Mouse (Mus musculus) hindbrain, postnatal 0 days (tissue): ENCODE results near the gene Nppa. TPM values are rescaled to one million over a fixed set of nuclear protein-coding genes. Genes with fewer than 3 reads are reported as not detected.
A peak's percentile ranks its signal among the peaks of the same experiment; 100 is the strongest.

Source experiments
- ATAC-seq: fragments of 200-750 bp; cut with Nextera tagmentation; 2 replicates; pipeline ENCODE4 v1.8.0; 2017; ENCODE audit warnings: mild to moderate bottlenecking, moderate TSS enrichment, moderate library complexity
- DNase-seq: peaks from one replicate; pipeline ENCODE4 v3.0.0-alpha.2; 2015; ENCODE audit warnings: low spot score
- H3K27ac ChIP-seq: fragments of 300-500 bp; sonication (generic); 2 replicates; pipeline ENCODE4 v1.5.1; 2014; ENCODE audit warnings: mild to moderate bottlenecking
- H3K27me3 ChIP-seq: fragments of 300-500 bp; sonication (generic); 2 replicates; pipeline ENCODE4 v1.6.1; 2014; ENCODE audit warnings: low read length, mixed read lengths; ENCODE audit not compliant: insufficient read depth
- H3K36me3 ChIP-seq: fragments of 300-500 bp; sonication (generic); 2 replicates; pipeline ENCODE4 v1.6.1; 2014; ENCODE audit warnings: low read length, mixed read lengths; ENCODE audit not compliant: insufficient read depth
- H3K4me1 ChIP-seq: fragments of 300-500 bp; sonication (generic); 2 replicates; pipeline ENCODE4 v1.6.1; 2014; ENCODE audit warnings: antibody characterized with exemption, low read length, mixed read lengths; ENCODE audit not compliant: insufficient read depth
- H3K4me2 ChIP-seq: fragments of 300-500 bp; sonication (generic); 2 replicates; pipeline ENCODE4 v1.6.1; 2014; ENCODE audit warnings: low read depth, mild to moderate bottlenecking, low read length, moderate library complexity, mixed read lengths
- H3K4me3 ChIP-seq: fragments of 300-500 bp; sonication (generic); 2 replicates; pipeline ENCODE4 v1.5.1; 2014; ENCODE audit warnings: low read length
- H3K9ac ChIP-seq: fragments of 300-500 bp; sonication (generic); replicated peaks from 2 replicates; pipeline ENCODE4 v1.6.1; 2014; ENCODE audit warnings: mild to moderate bottlenecking, low read length, moderate library complexity, mixed read lengths
- H3K9me3 ChIP-seq: fragments of 300-500 bp; sonication (generic); 2 replicates; pipeline ENCODE4 v1.6.1; 2016; ENCODE audit warnings: low read length, mixed read lengths
- CTCF ChIP-seq: IDR thresholded peaks from 2 replicates; pipeline ENCODE4 v1.5.1; 2016; ENCODE audit warnings: antibody characterized with exemption, control low read depth, low read depth
- WGBS: fragments of 180-500 bp; shearing (Covaris S2); extraction: QIAGEN DNeasy Blood & Tissue Kit; methylation state at CpG from one replicate; pipeline ENCODE4 v1.1.7; 2014; 5-methylcytosine and 5-hydroxymethylcytosine counted together
- polyA plus RNA-seq: library from polyadenylated mRNA; unstranded; fragments of >200 nt; fragmentation: Nextera tagmentation; extraction: Ambion mirVana; gene quantifications from 2 replicates; pipeline ENCODE4 v1.2.1, GENCODE M21; 2015
- total RNA-seq: library from RNA; depleted of rRNA; stranded (reverse); fragments of >200 nt; gene quantifications from 2 replicates; pipeline ENCODE4 v1.2.3, GENCODE M21; 2014

Nppa gene
- total and polyA plus RNA-seq, 2 experiments from 2014 or later: 0.58 to 2.6 TPM

DNA sequence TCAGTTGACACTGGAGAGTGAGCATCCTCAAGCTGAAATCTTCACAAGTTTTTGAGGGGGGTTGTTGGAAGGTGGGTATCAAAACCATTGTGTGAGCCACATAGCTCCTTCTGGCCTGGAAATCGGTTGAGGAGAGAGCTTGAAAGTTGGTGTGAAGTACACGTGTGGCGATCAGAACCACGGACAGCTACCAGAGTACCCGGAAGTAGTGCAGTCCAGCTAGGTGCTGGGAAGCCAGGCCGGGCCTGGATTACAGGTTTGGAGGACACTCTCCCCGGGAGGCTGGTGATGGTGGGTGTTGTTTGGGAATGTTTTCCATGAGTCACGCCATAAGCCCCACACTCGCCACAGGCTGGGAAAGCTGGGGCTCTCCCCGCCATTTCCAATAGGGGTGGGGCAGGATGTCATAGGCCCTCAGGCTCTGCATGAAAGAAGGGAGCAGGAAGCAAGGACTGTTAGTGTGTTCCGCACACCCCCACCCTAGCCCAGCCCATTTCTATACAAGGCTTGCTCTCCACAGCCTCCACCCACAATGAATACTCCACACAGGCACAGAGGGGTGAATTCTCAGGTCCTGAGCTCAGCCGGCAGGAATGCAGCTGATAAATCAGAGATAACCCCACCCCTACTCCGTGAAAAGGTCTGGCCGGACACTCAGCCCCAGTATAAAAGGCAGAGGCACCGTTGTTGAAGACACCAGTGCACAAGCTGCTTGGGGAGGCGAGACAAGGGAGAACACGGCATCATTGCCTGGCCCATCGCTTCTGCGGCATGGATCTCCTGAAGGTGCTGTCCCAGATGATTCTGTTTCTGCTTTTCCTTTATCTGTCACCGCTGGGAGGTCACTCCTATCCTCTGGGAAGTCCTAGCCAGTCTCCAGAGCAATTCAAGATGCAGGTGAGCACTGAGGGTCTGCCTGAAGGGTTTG lies 15.1 kb upstream of the Nppa start, which contains the start of gene Nppb:
TSS of gene Nppb (plus strand) at position 584 of the 928 bp plus-strand sequence.
- DNase-seq (no peak), ATAC-seq (0 out of 2 replicates have a peak, but pooled peaks have one; percentile 18)
- no peak for TF ChIP-seq CTCF
- no peak within 1 kb of the TSS for H3K27ac ChIP-seq
- H3K4me3 ChIP-seq: no peak within 1 kb of the TSS
- no peaks in the 10 kb centered on the region for H3K27me3 ChIP-seq
- H3K9ac ChIP-seq: no peak within 1 kb of the TSS
- H3K36me3 ChIP-seq: no peaks in the 10 kb centered on the region
- no peaks in the 10 kb centered on the region for H3K4me1 ChIP-seq
- H3K9me3 ChIP-seq: no peaks in the 10 kb centered on the region
- no peak within 1 kb of the TSS for H3K4me2 ChIP-seq
- 42% methylated on average over 20 of the region's 20 CpGs for WGBS

DNA sequence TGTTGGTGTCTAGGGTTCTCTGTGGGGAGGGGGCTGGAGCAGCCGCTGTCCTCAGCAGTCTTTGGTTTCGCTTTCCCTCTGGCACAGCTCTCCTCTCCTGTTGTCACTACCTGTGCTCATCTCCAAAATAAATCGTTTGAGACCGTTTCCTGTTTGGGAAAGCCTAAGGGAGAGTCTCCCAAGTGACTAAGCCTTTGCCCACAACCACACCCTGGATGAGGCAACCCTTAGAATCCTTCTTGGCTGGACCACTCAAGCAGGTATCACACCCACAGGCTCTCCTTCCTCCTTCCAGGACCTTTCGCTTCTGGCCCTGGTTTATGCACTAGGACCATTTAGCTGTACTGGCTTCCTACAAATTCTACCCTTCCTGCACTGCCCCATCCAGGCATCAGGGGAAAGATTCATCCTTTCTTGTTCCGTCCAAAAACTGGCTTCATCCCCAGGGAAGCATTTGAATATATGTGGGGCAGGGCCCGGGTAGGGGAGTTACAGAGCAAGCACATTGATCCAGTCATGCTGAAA lies 6.9 kb upstream of the Nppa start:
- no peaks in the 10 kb centered on the region for H3K9me3 ChIP-seq
- H3K4me1 ChIP-seq: no peaks in the 10 kb centered on the region
- no peak overlapping the region for H3K4me3 ChIP-seq
- no peak overlapping the region for H3K9ac ChIP-seq
- DNase-seq: no peak
- no peaks in the 10 kb centered on the region for H3K27me3 ChIP-seq
- 69% methylated on average over 7 of the region's 7 CpGs for WGBS
- ATAC-seq: no peak
- no peaks in the 10 kb centered on the region for H3K36me3 ChIP-seq
- H3K27ac ChIP-seq: no peak overlapping the region
- H3K4me2 ChIP-seq: no peak overlapping the region
- TF ChIP-seq CTCF: no peak

DNA sequence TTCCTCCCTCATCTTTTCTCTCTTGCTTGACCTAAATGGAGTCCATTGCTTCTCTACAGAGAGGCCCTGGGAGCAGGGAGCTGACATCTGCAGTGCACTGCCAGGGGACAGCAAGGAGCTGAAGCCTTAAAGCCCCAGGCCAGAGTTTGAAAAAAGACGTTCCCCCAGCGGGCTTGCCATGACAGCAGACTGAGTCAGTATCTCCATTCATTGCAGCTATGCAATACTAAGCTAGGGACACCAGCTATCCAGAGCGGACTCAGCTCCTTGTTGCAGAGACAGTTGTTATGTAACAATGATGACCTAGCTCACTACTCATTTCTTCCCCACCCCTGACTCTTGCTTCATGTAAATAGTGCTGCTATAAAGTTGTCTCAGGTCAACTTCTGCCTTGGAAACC lies 5.2 kb upstream of the Nppa start:
- no peak overlapping the region for H3K4me2 ChIP-seq
- no peak for TF ChIP-seq CTCF
- WGBS: 77% methylated on average over 3 of the region's 3 CpGs
- H3K4me1 ChIP-seq: peaks cover 6% of the 10 kb centered on the region; the same call in 1 of the 2 replicates
- ATAC-seq (no peak), DNase-seq (no peak)
- no peaks in the 10 kb centered on the region for H3K27me3 ChIP-seq
- no peaks in the 10 kb centered on the region for H3K36me3 ChIP-seq
- H3K9ac ChIP-seq: no peak overlapping the region
- H3K27ac ChIP-seq: no peak overlapping the region
- no peak overlapping the region for H3K4me3 ChIP-seq
- H3K9me3 ChIP-seq: no peaks in the 10 kb centered on the region

GRCm38 (mm10) chr4:148001013-148001789 lies 679 bp downstream of the Nppa start:
- Histone ChIP-seq H3K9ac (no peak overlapping the region), H3K36me3 (peaks cover 21% of the 10 kb centered on the region), H3K27me3 (no peaks in the 10 kb centered on the region), H3K27ac (peak overlapping the region; percentile 34; the same call in 1 of the 2 replicates), H3K9me3 (no peaks in the 10 kb centered on the region), H3K4me2 (no peak overlapping the region), H3K4me1 (peaks cover 9% of the 10 kb centered on the region; the same call in 1 of the 2 replicates), H3K4me3 (no peak overlapping the region)
- no peak for TF ChIP-seq CTCF
- WGBS: 61% methylated on average over 17 of the region's 17 CpGs
- no peak for ATAC-seq
- peak; percentile 34 for DNase-seq

- no peak for TF ChIP-seq CTCF
- 32% methylated on average over 8 of the region's 8 CpGs for WGBS
- peaks cover 28% of the 10 kb centered on the region for H3K36me3 ChIP-seq
- H3K27ac ChIP-seq: peak overlapping the region; percentile 34; the same call in 1 of the 2 replicates
- H3K27me3 ChIP-seq: no peaks in the 10 kb centered on the region
- peaks cover 9% of the 10 kb centered on the region; the same call in 1 of the 2 replicates for H3K4me1 ChIP-seq
- H3K9me3 ChIP-seq: no peaks in the 10 kb centered on the region
- H3K4me2 ChIP-seq: no peak overlapping the region
- no peak overlapping the region for H3K9ac ChIP-seq
- no peak overlapping the region for H3K4me3 ChIP-seq
- DNase-seq (no peak), ATAC-seq (no peak)
These were observed 1.3 kb downstream of the Nppa start for GRCm38 (mm10) chr4:148001866-148002265.

- Histone ChIP-seq H3K9ac (no peak overlapping the region), H3K4me3 (no peak overlapping the region), H3K27me3 (no peaks in the 10 kb centered on the region), H3K9me3 (no peaks in the 10 kb centered on the region), H3K36me3 (peaks cover 52% of the 10 kb centered on the region), H3K4me2 (no peak overlapping the region), H3K27ac (no peak overlapping the region), H3K4me1 (peaks cover 9% of the 10 kb centered on the region; the same call in 1 of the 2 replicates)
- ATAC-seq (no peak), DNase-seq (no peak)
- 90% methylated on average over 7 of the region's 7 CpGs for whole genome bisulfite sequencing
- TF ChIP-seq CTCF: no peak
These were observed 3.8 kb downstream of the Nppa start for GRCm38 (mm10) chr4:148004361-148004760.
